Mouse (Mus musculus) left cerebral cortex, postnatal 36 days (tissue): Measurements from ENCODE around the gene Gm7544. TPM values are rescaled to one million over a fixed set of nuclear protein-coding genes. Genes with fewer than 3 reads are reported as not detected.
"Not testable (repeated sequence)": the region's sequence is repeated elsewhere in the genome, so short reads cannot be mapped to it uniquely, and the experiment has no call there.

Source experiments
- DNase-seq, 2 experiments: peaks; one replicate each; pipeline ENCODE4 v3.0.0; 2021 to 2022; ENCODE audit warnings: low spot score in 2 of 2, mixed read lengths in 1 of 2
- intact Hi-C: fragments of 180-260 bp; cut with DNase I; formaldehyde crosslinking; loops from one replicate; pipeline ENCODE4 v1.15.1; 2025
- total RNA-seq, 2 experiments: library from RNA; stranded (reverse); gene quantifications; 2 replicates each; pipeline ENCODE4 v1.2.3; 2021

Gene Gm7544
- total RNA-seq, 2 experiments from 2014 or later = not detected

DNA sequence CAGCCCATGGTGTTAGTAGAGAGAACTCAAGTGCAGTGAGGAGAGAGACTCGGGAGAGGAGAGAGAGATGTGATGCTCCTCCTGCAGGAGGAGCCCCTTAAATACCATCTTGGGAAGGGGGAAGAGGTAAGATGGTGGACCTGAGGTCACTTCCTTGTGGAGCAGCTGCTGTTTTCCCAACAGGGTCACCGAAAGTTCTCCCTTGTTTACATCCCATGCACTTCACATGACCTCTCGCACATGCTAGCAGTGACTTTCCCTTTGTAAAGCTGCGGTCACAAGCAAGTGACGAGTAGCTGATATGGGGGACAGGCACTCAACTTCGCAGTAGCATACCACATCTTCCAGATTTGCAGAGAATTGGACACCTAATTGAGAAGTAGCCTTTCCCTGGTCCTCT lies 24.5 kb downstream of the Gm7544 start, which contains the start of gene Gm6217:
Gene Gm6217, minus strand, starts transcription at position 74 of the 400 bp plus-strand sequence.
- intact Hi-C loops, DNase-seq: not testable (repeated sequence)

DNA sequence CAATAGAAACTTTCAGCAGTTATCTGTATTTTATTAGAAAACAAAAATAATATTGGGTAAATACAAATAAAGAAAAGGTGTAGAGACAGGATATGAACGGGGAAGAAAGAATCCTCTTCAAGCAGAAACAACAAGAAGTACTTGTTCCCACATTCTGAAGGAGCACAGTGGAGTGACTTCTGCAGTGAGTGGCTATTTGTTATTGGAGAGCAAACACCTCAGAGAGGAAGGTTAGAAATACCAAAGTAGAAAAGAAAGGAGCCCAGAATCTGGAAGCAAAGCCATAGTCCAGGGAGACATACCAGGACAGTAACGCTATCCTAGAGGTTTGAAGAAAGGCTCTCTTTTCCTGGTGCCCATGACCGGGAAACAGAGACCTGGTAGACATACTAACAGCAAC lies 25.3 kb downstream of the Gm7544 start:
- DNase-seq, intact Hi-C loops: not testable (repeated sequence)

DNA sequence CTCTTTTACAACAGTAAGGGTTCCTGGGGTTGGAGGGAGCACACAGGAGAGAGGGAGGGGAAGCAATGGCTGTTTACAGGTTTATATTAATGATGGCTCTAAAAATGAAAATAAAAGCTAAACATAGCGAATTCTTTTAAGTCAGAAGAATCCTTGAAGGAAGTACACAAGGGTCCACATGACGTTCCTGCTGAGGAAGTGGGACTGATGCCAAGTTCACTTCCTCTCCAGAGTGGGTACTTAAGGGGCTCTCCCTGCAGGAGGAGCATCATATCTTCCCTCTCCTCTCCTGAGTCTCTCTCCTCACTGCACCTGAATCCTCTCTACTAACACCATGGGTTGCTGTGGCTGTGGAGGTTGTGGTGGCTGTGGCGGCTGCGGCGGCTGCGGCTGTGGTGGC lies 31.2 kb downstream of the Gm7544 start, which contains the start of gene A030014E15Rik:
Gene A030014E15Rik, plus strand, starts transcription at position 268 of the 400 bp plus-strand sequence.
- intact Hi-C loops = no loop called here
- DNase-seq = no peak

DNA sequence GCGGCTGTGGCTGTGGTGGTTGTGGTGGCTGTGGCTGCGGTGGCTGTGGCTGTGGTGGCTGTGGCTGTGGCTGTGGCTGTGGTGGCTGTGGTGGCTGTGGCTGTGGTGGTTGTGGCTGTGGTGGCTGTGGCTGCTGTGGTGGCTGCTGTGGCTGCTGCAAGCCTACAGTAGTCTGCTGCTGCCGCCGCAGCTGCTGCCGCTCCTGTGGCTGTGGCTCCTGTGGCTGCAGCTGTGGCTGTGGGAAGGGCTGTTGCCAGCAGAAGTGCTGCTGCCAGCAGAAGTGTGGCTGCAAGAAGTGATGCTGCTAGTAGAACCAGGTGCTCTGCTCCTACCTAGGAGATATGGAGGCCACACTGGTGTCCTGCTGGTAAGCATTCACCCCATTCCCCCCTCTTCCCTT lies 42.4 kb downstream of the Gm7544 start:
- intact Hi-C loops = loop anchor here (10.0 kb wide), 1 partner anchor 129 kb away; no protein-coding TSS in a partner anchor
- DNase-seq = not testable (repeated sequence)

DNA sequence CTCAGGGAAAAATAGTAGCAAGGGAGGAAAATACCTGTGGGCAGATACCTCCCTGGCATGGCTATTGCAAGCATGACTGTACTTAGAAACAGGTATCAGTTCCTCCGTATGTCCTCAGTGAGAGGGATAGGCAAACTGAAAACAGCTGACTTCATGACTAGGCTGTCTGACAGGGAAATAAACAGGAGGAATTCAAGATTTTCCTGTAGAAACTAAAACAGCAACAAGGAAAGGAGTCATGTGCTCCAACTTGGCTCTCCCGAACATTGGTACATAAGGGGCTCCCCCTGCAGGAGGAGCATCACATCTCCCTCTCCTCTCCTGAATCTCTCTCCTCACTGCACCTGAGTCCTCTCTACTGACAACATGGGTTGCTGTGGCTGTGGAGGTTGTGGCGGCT lies 42.8 kb downstream of the Gm7544 start, which contains the start of gene A030005L19Rik:
Gene A030005L19Rik, plus strand, starts transcription at position 301 of the 400 bp plus-strand sequence.
- no peak for DNase-seq
- intact Hi-C loops = loop anchor here (10.0 kb wide), 1 partner anchor 128 kb away; no protein-coding TSS in a partner anchor

DNA sequence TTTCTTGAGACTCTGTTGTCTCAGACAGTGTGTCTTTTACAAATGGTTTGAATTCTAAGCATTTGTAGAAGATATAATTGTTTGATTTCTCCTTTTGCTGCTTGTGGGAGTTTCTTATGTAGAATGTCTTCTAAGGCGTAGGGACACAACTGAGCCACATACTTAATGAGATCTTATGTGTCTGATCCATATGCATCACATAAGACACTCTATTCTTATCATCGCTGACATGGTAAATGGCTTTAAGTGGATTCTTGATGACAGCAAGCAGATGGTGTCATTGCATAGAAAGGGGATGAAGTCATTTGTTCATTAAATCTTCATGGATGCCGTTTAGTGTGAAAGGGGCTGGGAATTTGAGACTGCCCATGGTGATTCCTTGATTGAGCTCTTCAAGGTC lies 49.9 kb downstream of the Gm7544 start:
- DNase-seq = no peak
- intact Hi-C loops = no loop called here

Other genes with a start within 250 kb of the Gm7544 start
- 100 to 1,000 TPM; 259 to 282 TPM for gene Mff, start 231.1 kb downstream of the Gm7544 start, total RNA-seq
- gene Tm4sf20, start 187.6 kb downstream of the Gm7544 start, total RNA-seq = not detected
- not detected for gene Gm47791, start 184.8 kb downstream of the Gm7544 start, total RNA-seq
- 10 to 100 TPM; 75.9 to 81.3 TPM for gene Agfg1, start 116.5 kb downstream of the Gm7544 start, total RNA-seq
- gene A030005L19Rik, start 42.7 kb downstream of the Gm7544 start, total RNA-seq = under 1 TPM; 0.42 to 0.52 TPM
- gene A030014E15Rik, start 31.1 kb downstream of the Gm7544 start, total RNA-seq = not detected
- gene Gm6217, start 24.6 kb downstream of the Gm7544 start, total RNA-seq = not detected
- not detected for gene A030003K21Rik, start 12.6 kb downstream of the Gm7544 start, total RNA-seq
- gene Gm47955, start 4.3 kb upstream of the Gm7544 start, total RNA-seq = not detected
- not detected for gene Gm47959, start 44.5 kb upstream of the Gm7544 start, total RNA-seq
- gene Slc19a3, start 82.4 kb upstream of the Gm7544 start, total RNA-seq = 1 to 10 TPM; 2.2 to 2.8 TPM
- gene Krtap28-10, start 86.5 kb upstream of the Gm7544 start, total RNA-seq = not detected
- gene Gm47969, start 88.9 kb upstream of the Gm7544 start, total RNA-seq = not detected
- gene A030005K14Rik, start 103.4 kb upstream of the Gm7544 start, total RNA-seq = not detected
- not detected for gene Krtap28-13, start 104.9 kb upstream of the Gm7544 start, total RNA-seq
- not detected for gene Ccl20, start 160.8 kb upstream of the Gm7544 start, total RNA-seq
- gene Daw1, start 203.7 kb upstream of the Gm7544 start, total RNA-seq = under 1 TPM in 1 of 2 experiments, not detected in 1; 0.20 TPM